Mouse (Mus musculus) midbrain, embryonic 12.5 days (tissue): ENCODE measurements around the gene Lims1. TPM values are rescaled to one million over a fixed set of nuclear protein-coding genes. Genes with fewer than 3 reads are reported as not detected.

Source experiments
- ATAC-seq: fragments of 200-750 bp; cut with Nextera tagmentation; 2 replicates; pipeline ENCODE4 v1.8.0; 2017; ENCODE audit warnings: low read depth, moderate TSS enrichment, moderate library complexity; ENCODE audit not compliant: low FRiP score
- H3K27ac ChIP-seq: fragments of 300-500 bp; sonication (generic); replicated peaks from 2 replicates; pipeline ENCODE4 v1.5.1; 2016; ENCODE audit warnings: mild to moderate bottlenecking
- H3K27me3 ChIP-seq: fragments of 300-500 bp; sonication (generic); 2 replicates; pipeline ENCODE4 v1.6.1; 2016; ENCODE audit warnings: mild to moderate bottlenecking
- H3K36me3 ChIP-seq: fragments of 300-500 bp; sonication (generic); 2 replicates; pipeline ENCODE4 v1.6.1; 2016
- H3K4me1 ChIP-seq: fragments of 300-500 bp; sonication (generic); 2 replicates; pipeline ENCODE4 v1.6.1; 2016
- H3K4me2 ChIP-seq: fragments of 300-500 bp; sonication (generic); replicated peaks from 2 replicates; pipeline ENCODE4 v1.6.1; 2016; ENCODE audit warnings: mild to moderate bottlenecking, moderate library complexity
- H3K4me3 ChIP-seq: fragments of 300-500 bp; sonication (generic); 2 replicates; pipeline ENCODE4 v1.5.1; 2016; ENCODE audit warnings: mild to moderate bottlenecking
- H3K9ac ChIP-seq: fragments of 300-500 bp; sonication (generic); replicated peaks from 2 replicates; pipeline ENCODE4 v1.6.1; 2016; ENCODE audit warnings: mild to moderate bottlenecking, moderate library complexity
- H3K9me3 ChIP-seq: fragments of 300-500 bp; sonication (generic); 2 replicates; pipeline ENCODE4 v1.6.1; 2016; ENCODE audit warnings: mild to moderate bottlenecking
- WGBS: fragments of 180-500 bp; shearing (Covaris S2); methylation state at CpG from one replicate; pipeline ENCODE4 v1.1.7; 2016; 5-methylcytosine and 5-hydroxymethylcytosine counted together
- polyA plus RNA-seq: library from polyadenylated mRNA; unstranded; fragments of >200 nt; fragmentation: Nextera tagmentation; extraction: Ambion mirVana; gene quantifications from 2 replicates; pipeline ENCODE4 v1.2.1, GENCODE M21; 2016

Lims1 gene
- polyA plus RNA-seq, 1 experiment from 2014 or later: 88.9 TPM

DNA sequence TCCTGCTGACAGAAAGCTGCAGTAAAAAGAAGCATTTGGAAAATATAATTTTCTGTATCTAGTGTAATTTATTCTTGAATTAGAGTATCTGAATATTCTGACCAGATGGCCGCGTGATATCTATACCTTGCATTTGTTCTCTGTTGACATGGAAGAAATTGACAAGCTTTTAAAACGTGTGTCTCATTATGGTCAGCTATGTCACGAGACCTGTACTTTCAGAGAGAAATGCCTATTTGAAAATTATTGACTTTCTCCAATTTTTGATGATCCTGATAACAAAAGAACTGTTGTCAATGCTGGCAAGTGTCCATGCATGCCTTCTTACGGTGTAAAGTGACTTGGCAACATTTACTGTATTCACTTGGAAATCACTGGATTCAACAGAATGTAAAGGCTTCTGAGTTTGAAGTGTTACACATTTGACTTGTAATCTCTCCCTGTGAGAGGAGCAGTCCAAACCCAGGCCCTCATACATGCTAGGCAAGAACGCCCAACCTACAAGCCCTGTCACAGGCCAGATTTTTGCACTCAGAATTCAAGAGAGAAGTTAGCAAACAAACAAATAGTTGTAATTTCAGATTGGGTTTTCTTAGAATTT, 49.3 kb downstream of the Lims1 start:
- Histone ChIP-seq H3K4me2 (no peak overlapping the region), H3K9me3 (no peaks in the 10 kb centered on the region), H3K9ac (no peak overlapping the region), H3K27me3 (no peaks in the 10 kb centered on the region), H3K36me3 (no peaks in the 10 kb centered on the region), H3K4me3 (no peak overlapping the region), H3K27ac (no peak overlapping the region), H3K4me1 (peaks cover 22% of the 10 kb centered on the region)
- 80% methylated on average over 6 of the region's 6 CpGs for WGBS
- no peak for ATAC-seq

DNA sequence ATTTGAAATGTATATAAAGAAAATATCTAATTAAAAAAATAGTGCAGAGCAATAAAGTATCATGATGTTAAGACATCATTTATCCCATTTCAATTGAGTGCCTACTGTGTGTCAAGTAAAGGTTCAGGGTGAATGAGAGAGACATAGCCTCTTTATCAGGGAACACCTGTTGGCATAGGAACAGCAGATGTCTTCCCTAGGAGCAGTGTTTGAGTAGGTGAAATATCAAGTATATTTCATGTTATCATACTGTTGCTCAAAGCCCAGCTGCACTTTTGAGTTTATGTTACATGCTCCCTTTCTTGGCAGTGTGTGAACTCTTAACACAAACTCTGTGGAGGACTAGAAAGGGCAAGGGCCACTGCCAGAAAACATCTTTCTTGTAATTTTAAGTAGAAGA, 50.6 kb downstream of the Lims1 start:
- Histone ChIP-seq H3K9ac (no peak overlapping the region), H3K4me2 (no peak overlapping the region), H3K4me3 (no peak overlapping the region), H3K36me3 (no peaks in the 10 kb centered on the region), H3K9me3 (no peaks in the 10 kb centered on the region), H3K27ac (no peak overlapping the region), H3K27me3 (no peaks in the 10 kb centered on the region), H3K4me1 (peaks cover 19% of the 10 kb centered on the region)
- ATAC-seq: no peak

DNA sequence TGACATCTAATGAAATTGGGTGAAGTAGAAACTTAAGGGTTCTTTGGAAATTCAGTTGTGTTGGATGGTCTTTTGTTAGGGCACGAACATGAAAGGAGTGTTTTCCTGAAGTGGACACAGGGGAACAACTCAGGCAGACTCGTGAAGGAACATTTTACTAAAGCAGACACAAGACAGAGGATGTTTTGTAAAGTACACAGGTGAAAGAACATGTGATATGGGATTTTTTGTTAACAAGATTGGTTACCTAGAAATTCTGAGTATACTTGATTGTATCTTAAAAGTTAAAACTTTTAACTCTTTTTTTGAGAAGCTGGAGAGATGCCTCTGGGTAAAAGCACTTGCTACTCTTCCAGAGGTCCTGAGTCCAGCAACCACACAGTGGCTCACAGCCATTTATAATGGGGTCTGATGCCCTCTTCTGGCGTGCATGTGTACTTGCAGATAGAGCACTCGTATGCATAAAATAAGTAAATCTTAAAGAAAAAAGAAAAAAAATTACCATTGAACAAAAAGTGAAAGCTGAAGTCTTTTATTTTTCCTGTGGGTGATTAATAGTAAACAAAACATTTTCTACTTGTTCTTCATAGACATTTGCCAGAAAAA, 54.4 kb downstream of the Lims1 start:
- H3K4me1 ChIP-seq: peaks cover 10% of the 10 kb centered on the region
- no peaks in the 10 kb centered on the region for H3K9me3 ChIP-seq
- H3K4me3 ChIP-seq: no peak overlapping the region
- H3K36me3 ChIP-seq: no peaks in the 10 kb centered on the region
- no peak overlapping the region for H3K4me2 ChIP-seq
- ATAC-seq: no peak
- 41% methylated on average over 4 of the region's 4 CpGs for WGBS
- no peak overlapping the region for H3K9ac ChIP-seq
- no peak overlapping the region for H3K27ac ChIP-seq
- H3K27me3 ChIP-seq: no peaks in the 10 kb centered on the region

DNA sequence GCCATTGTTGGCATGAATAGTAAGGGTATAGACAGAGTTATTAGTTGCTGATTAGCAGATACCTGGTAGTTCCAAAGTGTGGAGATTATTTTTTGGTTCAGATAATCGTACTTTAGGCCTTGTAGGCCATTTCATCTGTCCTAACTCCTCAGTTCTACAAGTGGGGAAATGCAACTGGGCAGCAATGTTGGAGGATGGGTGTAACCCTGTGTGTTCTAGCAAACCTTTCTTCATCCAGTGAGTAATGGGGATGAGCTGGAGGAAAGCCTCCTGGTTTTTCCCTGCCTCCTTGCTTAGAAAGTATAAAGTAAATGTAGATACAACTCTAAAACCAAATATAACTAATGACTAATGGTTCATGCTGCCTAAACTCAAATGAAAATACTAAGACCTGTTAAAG, 55.1 kb downstream of the Lims1 start:
- Histone ChIP-seq H3K4me1 (peaks cover 16% of the 10 kb centered on the region), H3K9me3 (no peaks in the 10 kb centered on the region), H3K9ac (no peak overlapping the region), H3K27me3 (no peaks in the 10 kb centered on the region), H3K36me3 (no peaks in the 10 kb centered on the region), H3K4me3 (no peak overlapping the region), H3K4me2 (no peak overlapping the region), H3K27ac (no peak overlapping the region)
- ATAC-seq: no peak
- 79% methylated on average over 1 of the region's 1 CpGs for WGBS

DNA sequence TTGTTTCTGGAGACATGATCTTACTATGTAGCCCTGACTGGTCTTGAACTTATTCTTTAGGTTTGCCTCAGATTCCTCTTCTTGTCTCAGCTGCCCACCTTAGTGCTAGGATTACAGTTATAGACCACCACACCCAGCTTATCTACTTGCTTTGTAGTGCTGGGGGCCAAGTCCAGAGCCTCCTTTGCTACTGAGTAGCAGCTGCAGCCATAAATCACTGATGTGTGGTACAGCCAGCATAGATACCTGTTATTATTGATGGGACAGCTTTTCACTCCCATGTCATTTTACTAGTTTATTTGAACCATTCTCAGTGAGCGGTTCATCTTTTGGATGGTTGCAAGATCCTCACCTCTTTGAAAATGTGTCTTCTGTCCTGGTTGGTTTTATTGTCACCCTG, 56.4 kb downstream of the Lims1 start:
- ATAC-seq: no peak
- no peaks in the 10 kb centered on the region for H3K9me3 ChIP-seq
- H3K27me3 ChIP-seq: no peaks in the 10 kb centered on the region
- H3K4me1 ChIP-seq: peaks cover 23% of the 10 kb centered on the region
- H3K36me3 ChIP-seq: no peaks in the 10 kb centered on the region
- WGBS: 100% methylated on average over 1 of the region's 1 CpGs
- H3K27ac ChIP-seq: no peak overlapping the region
- no peak overlapping the region for H3K9ac ChIP-seq
- no peak overlapping the region for H3K4me3 ChIP-seq
- no peak overlapping the region for H3K4me2 ChIP-seq

DNA sequence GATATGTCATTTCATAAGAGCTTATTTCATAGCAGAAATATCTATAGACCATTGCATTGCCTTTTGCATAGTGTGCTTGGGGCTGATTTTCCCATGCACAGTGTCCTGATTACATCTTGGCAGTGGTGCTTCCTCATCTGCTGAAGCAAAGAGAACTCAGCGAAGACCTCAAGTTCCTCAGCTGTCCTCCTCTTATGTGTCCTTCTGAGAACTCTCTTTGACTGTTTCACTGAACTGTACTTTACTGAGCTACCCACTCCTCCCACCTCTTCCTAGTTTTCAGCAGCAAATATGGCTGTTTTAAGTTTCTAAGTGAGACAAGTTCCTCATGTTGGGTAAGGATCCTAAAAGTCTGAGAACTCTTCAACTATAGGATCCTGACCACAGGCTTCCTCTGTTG, 58.6 kb downstream of the Lims1 start:
- WGBS: 100% methylated on average over 1 of the region's 1 CpGs
- Histone ChIP-seq H3K4me1 (peaks cover 23% of the 10 kb centered on the region), H3K4me3 (no peak overlapping the region), H3K36me3 (no peaks in the 10 kb centered on the region), H3K9me3 (no peaks in the 10 kb centered on the region), H3K27me3 (no peaks in the 10 kb centered on the region), H3K4me2 (no peak overlapping the region), H3K9ac (no peak overlapping the region), H3K27ac (peak overlapping the region; percentile 78; the same call in 1 of the 2 replicates)
- no peak for ATAC-seq

DNA sequence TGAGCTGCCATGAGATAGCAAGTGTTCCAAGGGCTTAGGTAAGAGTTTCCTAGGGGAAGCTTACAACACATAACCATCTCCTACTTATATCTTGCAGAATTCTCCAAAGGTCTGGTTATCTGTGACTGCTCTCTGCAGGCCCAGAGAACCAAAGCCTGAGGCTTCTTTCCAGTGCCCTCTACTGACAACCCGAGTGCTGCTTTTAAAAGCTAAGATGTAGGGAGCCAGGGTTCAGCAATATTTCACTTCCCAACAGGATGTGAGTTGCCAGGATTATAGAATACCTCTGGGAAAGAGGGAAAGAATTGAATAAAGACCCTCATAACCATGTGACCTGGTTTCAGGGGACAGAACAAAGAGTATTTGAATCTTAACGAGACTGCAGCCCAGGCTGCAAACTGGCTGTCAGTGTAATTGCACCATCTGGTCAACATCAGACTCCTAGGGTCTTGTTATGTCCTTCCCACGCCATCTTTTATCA, 59.4 kb downstream of the Lims1 start:
- Histone ChIP-seq H3K27me3 (no peaks in the 10 kb centered on the region), H3K4me3 (no peak overlapping the region), H3K36me3 (no peaks in the 10 kb centered on the region), H3K4me1 (peaks cover 23% of the 10 kb centered on the region), H3K9ac (no peak overlapping the region), H3K9me3 (no peaks in the 10 kb centered on the region), H3K4me2 (no peak overlapping the region), H3K27ac (peak overlapping the region; percentile 78)
- WGBS: 18% methylated on average over 3 of the region's 3 CpGs
- ATAC-seq: peak; percentile 94

DNA sequence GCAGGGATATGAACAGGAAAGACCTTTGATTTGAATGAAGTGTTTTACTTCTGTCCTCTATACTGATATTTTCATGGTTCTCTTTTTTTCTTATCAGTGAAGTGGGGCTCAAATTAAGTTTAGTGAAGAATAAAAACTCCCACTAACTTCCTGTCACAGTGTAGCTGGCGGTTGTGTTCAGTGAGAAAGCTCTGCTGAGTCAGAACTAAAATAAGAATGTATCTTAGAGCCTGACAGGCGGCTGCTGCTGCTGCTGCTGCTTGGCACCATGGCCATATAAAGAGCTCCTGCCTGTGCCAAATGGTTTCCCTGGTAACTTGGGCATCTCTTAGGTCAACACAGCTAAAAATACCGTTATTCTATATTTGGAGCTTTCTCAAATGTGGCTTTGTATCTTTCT, 60.0 kb downstream of the Lims1 start:
- peaks cover 23% of the 10 kb centered on the region for H3K4me1 ChIP-seq
- no peak overlapping the region for H3K9ac ChIP-seq
- 53% methylated on average over 3 of the region's 3 CpGs for WGBS
- ATAC-seq: peak; percentile 41; the same call in 1 of the 2 replicates
- no peaks in the 10 kb centered on the region for H3K9me3 ChIP-seq
- H3K27me3 ChIP-seq: no peaks in the 10 kb centered on the region
- H3K27ac ChIP-seq: peak overlapping the region; percentile 78
- no peak overlapping the region for H3K4me3 ChIP-seq
- no peak overlapping the region for H3K4me2 ChIP-seq
- no peaks in the 10 kb centered on the region for H3K36me3 ChIP-seq

DNA sequence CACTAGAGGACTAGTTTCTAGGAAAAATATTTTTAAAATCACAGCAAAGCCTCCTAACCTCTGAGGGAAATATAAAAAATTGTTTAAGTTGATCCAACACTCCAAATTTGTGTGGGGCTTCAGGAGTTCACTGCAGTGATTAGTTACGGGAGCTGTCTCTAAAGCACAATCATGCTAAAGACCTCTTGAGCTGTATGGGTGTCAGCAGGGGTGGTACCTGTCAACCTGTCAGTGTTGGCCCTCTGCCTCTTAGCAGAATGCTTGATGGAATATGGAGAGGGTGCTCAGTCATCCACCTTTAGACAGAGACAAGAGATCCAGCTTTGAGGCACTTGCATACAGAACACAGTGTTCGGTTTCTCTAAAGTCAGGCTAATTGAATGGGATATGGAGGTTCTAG, 60.5 kb downstream of the Lims1 start:
- Histone ChIP-seq H3K9ac (no peak overlapping the region), H3K27ac (no peak overlapping the region), H3K4me3 (no peak overlapping the region), H3K4me1 (peaks cover 23% of the 10 kb centered on the region), H3K4me2 (no peak overlapping the region), H3K27me3 (no peaks in the 10 kb centered on the region), H3K36me3 (no peaks in the 10 kb centered on the region), H3K9me3 (no peaks in the 10 kb centered on the region)
- no peak for ATAC-seq
- 81% methylated on average over 2 of the region's 2 CpGs for WGBS

DNA sequence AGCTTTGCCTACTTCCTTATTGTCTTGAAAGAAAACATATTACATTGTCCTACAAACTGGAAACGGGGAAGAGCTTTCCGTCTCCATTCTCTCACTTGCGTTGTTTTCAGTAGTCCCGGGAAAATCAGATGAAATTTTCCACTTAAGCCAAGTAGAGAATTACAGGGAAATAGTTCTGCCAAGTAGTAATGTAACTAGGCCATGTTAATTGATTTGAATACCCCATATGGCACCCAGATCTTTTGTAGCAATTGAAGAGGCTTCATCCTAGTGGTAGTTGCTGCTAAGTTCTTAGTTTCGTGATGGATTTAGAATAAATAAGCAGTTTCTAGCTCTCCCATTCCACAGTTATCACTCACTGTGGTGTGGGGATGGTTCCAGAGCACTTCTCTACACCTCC, 62.4 kb downstream of the Lims1 start:
- peaks cover 23% of the 10 kb centered on the region for H3K4me1 ChIP-seq
- no peaks in the 10 kb centered on the region for H3K9me3 ChIP-seq
- no peaks in the 10 kb centered on the region for H3K27me3 ChIP-seq
- no peak overlapping the region for H3K27ac ChIP-seq
- H3K36me3 ChIP-seq: no peaks in the 10 kb centered on the region
- H3K4me3 ChIP-seq: no peak overlapping the region
- WGBS: 93% methylated on average over 5 of the region's 5 CpGs
- no peak for ATAC-seq
- no peak overlapping the region for H3K4me2 ChIP-seq
- H3K9ac ChIP-seq: no peak overlapping the region

DNA sequence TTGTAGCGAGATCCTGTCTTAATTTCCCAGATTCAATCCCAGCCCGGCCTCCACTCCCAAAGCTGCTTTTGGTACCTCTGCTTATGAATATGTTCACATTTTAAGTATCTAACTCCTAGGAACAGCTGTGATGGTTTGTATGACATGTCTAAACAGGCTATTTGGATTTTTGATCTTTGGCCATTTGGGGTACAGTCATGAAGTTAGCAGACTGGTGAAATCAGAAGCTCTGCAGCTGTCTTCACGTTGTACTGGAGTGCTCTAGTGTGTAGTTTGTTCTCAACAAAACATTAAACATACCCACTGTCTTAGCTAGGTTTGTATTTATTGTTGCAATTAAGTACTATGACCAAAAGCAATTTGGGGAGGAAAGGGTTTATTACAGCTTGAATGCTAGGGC, 63.7 kb downstream of the Lims1 start:
- 95% methylated on average over 3 of the region's 3 CpGs for WGBS
- Histone ChIP-seq H3K4me1 (peaks cover 21% of the 10 kb centered on the region), H3K36me3 (no peaks in the 10 kb centered on the region), H3K27ac (no peak overlapping the region), H3K9me3 (no peaks in the 10 kb centered on the region), H3K27me3 (no peaks in the 10 kb centered on the region), H3K4me3 (no peak overlapping the region), H3K4me2 (no peak overlapping the region), H3K9ac (no peak overlapping the region)
- ATAC-seq: no peak

DNA sequence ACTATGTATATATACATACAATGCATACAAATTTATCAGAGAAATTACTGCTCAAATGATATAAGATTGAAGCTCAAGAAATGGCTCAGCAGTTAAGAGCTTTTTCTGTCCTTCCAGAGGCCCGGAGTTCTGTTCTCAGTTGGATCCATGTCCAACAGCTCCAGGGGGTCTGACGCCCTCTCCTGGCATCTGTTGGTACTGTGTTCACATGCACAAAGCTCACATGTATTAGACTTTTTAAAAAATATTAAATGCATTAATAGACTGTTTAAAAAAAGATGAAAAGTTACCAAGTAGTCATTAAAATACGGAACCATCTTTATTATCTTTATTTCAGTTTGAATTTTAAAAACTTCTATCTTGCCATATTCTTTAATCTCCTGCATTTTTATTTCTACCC, 65.4 kb downstream of the Lims1 start:
- peaks cover 6% of the 10 kb centered on the region; the same call in 1 of the 2 replicates for H3K4me1 ChIP-seq
- no peaks in the 10 kb centered on the region for H3K27me3 ChIP-seq
- WGBS: 88% methylated on average over 3 of the region's 3 CpGs
- H3K36me3 ChIP-seq: no peaks in the 10 kb centered on the region
- H3K4me3 ChIP-seq: no peak overlapping the region
- ATAC-seq: no peak
- H3K27ac ChIP-seq: no peak overlapping the region
- H3K9ac ChIP-seq: no peak overlapping the region
- no peak overlapping the region for H3K4me2 ChIP-seq
- H3K9me3 ChIP-seq: no peaks in the 10 kb centered on the region

DNA sequence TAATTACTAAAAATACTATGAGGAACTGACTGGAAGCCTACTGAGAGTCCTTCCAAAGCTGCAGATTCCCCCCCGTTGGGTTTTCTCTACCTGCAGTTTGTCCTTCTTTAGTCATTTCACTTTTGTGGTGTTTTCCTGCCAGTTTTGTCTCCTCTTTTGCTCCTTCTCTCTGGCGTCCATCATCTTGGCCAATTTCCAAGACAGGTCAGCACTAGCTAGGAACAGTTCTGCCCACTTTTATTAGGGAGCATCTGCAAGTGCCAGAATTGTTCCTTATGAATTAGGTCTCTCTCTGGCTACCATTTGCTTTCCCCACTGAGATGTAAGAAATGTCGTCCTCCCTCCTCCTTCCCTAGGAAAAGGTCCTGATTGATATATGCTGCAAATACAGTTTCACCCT, 65.9 kb downstream of the Lims1 start:
- Histone ChIP-seq H3K4me2 (no peak overlapping the region), H3K36me3 (no peaks in the 10 kb centered on the region), H3K9me3 (no peaks in the 10 kb centered on the region), H3K4me1 (0 out of 2 replicates have a peak, but pooled peaks cover 4% of the 10 kb centered on the region), H3K4me3 (no peak overlapping the region), H3K9ac (no peak overlapping the region), H3K27ac (no peak overlapping the region), H3K27me3 (no peaks in the 10 kb centered on the region)
- WGBS: 78% methylated on average over 3 of the region's 3 CpGs
- no peak for ATAC-seq
